Mouse (Mus musculus): ENCODE results near the gene Ap1b1.
"Not testable (repeated sequence)": the region's sequence is repeated elsewhere in the genome, so short reads cannot be mapped to it uniquely, and the experiment has no call there.

Ap1b1 gene

DNA sequence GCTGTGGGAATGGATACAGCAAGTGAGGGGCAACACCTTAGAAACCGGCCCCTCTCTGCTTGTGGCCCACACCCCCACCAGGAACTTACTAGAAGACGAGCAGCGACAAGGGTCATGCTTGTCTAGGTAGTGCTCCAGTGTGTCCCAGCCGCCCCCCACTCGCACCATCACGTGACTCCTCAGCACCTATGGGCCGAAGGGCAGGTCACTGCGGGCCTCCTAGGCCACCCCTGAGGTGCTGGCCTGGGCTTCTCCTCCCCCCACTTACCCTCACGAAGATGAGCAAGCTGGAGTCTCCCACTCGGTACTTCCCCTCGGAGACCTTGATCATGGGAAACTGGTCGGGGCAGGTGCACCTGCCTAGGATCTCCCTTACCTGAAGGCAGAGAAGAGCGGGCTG lies 75.7 kb downstream of the Ap1b1 start:
- peak; percentile 29 for DNase-seq (ENCODE audit: low spot score)

DNA sequence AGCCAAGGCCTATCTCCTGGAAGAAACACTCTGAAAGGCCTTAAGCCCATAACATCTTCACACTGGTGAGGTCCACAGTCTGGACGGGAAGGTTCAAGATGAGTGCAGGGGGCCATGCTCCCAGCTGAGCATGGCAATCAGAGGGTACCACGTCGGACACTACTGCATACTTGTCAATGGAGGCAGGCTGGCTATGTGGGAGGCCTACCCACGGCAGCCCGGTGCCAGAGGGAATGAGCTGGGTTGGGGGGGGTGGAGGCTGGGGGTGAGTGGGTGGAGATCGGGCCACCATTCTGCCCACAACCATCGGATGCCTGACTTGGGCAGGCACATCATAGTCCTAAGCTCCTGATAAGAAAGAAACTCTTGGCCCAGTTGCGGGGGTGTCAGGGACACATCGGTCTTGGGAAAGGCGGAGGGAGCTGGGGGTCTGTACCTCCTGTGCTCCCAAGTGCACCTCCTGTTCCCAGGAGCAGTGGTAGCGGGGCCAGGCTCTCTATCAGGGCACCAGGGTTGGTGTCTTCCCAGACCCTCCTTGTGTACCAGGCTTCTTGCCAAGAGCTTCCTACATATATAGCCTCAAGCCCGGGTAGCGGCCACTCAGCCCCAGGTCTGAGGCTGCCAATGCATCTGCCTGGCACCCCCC lies 76.4 kb downstream of the Ap1b1 start:
- peak; percentile 40 for DNase-seq (ENCODE audit: low spot score)

DNA sequence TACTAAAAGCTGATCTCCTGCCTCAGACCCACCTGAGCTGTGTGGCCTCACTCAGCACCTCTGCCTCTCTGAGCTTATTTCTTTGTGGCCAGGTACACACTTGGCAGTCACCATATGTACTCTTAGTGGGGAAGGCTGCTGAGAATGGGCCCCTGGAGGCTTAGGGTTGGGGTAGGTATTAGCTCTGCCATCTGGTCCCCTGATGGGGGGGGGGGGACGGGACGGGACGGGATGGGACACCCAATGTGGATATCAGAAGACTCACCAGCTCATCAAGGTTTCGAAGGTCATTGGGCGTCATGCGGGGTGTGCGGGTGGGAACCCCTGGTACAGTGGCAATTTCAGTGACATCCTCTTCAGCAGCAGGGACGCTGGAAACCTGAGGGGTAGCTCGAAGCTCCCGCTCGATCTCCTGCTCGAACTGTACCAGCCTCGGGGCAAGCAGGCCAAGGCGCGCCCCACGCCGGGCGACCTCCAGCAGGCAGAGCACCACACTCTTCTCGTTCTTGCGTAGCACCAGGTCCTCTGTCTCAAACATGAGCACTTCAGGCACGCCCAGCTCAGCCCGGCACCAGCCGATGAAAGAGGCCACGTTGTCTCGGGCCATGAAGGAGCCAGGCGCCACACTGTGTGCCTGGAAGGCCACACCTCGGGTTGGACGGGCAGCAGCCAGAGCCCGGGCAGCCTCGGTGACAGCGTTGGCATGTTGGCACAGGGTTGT lies 77.1 kb downstream of the Ap1b1 start:
- peak; percentile 27 for DNase-seq (ENCODE audit: low spot score)

GRCm38 (mm10) chr11:5064282-5065055 lies 77.8 kb downstream of the Ap1b1 start:
- no peak for DNase-seq (ENCODE audit: low spot score)

DNA sequence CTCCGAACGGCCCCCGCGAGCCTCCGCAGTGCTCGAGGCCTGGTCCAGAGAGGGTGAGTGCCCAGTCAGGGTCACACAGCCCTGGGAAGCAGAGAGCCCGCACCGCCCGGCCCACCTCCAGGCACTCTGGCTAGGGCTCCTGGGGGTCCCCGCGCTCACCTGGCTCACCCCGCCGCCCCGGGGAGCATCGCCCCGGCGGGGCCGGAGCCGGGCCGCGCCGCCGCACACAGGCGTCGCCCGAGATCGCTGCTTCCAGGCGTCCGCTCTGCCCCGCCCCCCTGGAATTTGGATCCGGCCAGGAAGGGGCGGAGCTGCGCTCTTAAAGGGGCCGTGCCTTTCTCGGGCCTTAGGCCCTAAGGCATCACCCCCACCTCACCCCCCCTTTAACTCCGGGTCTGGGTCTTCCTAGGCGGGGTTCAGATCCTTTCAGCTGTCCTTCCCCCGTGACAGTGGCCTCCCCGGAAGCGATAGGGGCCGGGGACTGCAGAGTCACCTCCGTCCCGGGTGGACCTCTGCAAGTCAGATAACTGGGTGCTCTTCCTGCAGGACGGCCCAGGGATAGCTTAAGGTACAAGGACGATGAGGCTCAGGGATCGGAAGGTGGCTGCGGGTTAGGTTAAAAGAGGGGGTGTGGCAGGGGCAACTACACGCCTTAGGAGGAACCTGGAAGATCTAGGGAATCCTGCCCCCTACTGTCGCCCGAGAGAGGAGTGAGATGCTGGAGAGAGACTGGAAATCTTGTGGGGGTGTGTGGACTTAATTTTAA lies 78.6 kb downstream of the Ap1b1 start, which contains the start of gene Gas2l1:
TSS of gene Gas2l1 (minus strand) at position 272 of the 766 bp plus-strand sequence.
- DNase-seq (ENCODE audit: low spot score) = peak; percentile 91

DNA sequence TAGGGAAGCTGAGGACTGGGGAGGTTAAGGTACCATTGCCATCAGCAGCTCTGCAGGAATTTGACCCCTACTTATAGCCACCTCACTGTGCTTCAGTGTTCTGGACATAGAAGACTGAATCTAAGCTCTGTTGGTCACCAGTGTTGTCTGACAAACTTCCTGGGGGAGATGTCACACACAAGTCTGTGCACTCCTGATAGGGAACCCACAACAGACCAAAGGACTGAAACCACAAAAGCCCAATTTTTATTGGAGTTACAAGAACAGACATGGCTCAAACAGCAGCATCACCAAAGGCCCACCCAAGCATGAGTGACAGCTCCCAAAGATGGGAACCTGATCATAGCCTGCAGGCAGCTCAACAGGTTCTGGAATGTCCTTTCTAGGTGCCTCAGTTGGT lies 80.4 kb downstream of the Ap1b1 start:
- DNase-seq (ENCODE audit: low spot score) = no peak

DNA sequence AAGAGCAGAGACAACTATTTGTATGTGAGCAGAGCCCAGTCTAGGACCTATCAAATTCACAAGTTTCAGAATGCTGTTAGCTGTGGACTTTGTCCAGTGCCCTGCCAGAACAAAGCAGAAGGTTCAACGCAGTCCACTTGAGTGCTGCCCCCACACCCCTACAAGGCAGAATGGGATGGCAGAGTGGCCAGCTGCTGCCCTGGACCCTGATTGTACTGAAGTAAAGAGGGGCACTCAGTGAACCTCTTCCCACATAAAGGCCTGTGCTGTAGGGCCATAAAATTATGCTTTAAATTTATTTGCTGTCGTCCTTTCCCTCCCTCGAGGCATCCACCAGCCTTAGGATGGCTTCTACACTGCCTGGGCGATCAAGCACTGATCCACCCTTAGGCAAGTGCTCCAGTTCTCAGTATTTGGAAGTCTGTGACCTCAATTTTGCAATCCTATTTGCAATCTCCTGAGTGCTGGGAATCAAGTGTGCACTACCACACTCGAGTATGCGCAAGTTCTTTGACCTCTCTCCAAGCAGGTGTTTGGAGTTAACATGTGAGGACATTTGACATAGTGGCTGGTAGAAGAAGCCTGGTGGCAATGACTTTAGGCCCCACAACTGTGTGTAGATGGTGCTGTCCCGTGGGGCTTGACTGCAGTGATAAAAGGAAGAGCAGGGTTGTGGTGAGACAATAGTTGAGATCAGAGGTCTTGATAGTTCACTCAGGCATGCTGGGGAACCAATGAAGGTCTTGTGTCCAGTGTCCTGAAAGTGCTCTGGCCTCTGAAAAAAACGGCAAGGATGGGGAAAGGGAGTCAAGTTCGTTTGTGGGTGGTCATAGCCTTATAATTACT lies 81.7 kb downstream of the Ap1b1 start:
- DNase-seq (ENCODE audit: low spot score) = no peak

DNA sequence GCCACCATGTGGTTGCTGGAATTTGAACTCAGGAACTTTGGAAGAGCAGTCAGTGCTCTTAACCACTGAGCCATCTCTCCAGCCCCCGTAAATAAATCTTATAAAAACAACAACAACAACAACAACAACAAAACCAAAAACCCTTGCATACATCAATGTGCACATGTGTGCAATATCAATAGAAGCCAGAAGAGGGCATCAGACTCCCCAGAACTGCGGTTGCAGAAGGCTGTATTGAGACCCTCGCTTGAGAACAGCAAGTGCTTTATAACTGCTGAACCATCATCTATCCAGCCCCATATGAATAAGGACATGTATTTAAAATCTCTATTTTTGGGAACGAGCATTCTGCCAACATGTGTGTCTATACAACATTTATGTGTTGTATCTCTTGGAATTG lies 88.3 kb downstream of the Ap1b1 start:
- DNase-seq (ENCODE audit: low spot score) = no peak

DNA sequence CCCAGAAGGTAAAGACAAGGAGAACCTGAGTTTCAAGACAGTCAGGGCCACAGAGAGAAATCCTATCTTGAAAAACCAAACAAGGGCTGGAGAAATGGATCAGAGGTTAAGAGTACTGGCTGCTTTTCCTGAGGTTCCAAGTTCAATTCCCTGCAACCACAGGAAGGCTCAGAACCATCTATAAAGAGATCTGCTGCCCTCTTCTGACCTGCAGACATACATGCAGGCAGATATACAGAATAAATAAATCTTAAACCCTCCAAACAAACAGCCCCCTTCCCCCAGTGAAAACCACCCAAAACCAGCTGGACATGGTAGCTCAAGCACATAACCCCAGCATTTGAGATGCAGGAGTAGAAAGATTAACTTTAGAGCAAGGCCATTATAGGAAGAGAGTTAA lies 89.1 kb downstream of the Ap1b1 start:
- DNase-seq (ENCODE audit: low spot score) = no peak

DNA sequence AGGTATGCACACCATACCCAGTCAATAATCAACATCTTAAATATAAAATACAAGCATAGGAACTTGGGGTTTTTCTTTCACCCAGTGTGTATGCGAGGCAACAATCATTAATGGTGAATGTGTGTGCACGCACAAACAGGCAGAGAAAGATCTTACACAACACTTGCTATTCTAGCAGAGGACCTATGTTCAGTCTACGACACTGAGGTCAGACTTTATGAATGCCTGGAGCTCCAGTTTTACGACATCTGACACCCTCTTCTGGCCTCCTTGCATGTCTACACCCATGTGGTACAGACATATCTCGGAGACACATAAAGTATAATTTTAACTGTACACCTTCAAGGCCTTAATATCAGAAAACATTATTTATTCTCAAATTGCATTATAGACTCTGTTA lies 90.2 kb downstream of the Ap1b1 start:
- not testable (repeated sequence) for DNase-seq (ENCODE audit: low spot score)

GRCm38 (mm10) chr11:5089147-5089546 lies 102.5 kb downstream of the Ap1b1 start:
- no peak for DNase-seq (ENCODE audit: low spot score)

DNA sequence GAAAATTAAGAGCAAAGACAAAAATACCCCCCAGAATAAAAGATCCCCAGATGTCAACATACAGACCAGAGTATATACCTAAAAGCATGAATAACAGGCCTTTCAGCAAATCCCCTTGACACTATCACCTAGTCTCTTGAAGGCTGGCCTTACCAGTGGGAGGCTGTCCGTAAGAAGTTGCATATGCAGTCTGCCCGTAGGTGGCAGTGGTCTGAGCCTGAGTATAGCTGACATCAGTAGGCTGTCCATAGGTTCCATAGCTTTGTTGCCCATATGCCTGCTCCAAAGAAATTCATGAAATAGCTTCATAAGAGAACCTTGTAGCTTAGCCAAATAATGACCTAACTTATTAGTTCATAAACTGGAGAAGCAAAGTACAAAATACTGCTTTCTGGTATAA lies 105.1 kb downstream of the Ap1b1 start:
- no peak for DNase-seq (ENCODE audit: low spot score)

All from ovary, postnatal 36 days (tissue).